Mouse (Mus musculus) retina, postnatal 7 days (tissue): ENCODE measurements around the gene Gm3043.
"Not testable (repeated sequence)": the region's sequence is repeated elsewhere in the genome, so short reads cannot be mapped to it uniquely, and the experiment has no call there.

Source experiments
- DNase-seq: peaks from one replicate; pipeline ENCODE4 v3.0.0-alpha.2; 2012; ENCODE audit warnings: low read depth, low spot score

Gene Gm3043

DNA sequence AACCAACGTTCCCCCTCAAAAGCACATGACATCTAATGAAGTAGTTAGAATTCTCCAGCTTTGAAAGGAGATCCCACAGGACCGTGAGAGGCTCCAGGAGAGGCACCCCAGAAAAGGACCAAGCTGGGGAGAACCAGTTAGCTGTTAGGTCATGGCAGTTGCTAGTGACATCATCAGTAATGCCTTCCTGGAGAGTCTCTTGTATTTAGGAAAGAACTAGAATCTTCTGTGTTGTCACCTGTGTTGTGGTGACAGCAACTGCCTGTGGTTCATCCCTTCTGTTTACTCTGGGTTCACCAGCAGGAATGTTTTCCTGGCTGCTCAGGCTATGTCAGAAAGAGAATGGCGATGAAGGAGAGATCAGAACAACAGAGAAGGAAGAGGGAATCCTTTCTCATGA, at the start of gene Gm3043:
Gene Gm3043 (plus strand): TSS at position 301 of the 400 bp plus-strand sequence.
- not testable (repeated sequence) for DNase-seq

DNA sequence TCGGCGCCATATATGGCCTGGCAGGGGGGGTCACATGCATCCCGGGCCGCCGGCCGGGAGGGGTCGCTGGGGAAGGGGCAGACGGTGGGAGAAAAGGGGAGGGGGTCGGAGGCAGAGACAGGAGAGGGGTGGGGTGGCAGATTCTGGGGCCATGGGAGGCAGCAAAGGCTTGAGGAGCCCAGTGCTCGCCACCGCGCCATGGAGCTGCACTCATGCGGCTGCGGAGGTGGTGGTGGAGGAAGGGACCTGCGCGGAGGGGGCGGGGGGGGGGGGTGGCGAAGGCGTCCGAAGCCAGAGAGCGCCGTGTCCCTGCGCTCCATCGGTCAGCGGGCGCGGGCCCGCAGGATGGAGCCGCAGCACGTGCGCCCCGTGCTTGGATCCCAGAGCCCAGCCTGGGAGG, 36.9 kb upstream of the Gm3043 start, which contains the start of gene Gm3020:
Gene Gm3020 (plus strand): TSS at position 301 of the 400 bp plus-strand sequence.
- not testable (repeated sequence) for DNase-seq
